Mouse (Mus musculus) layer of hippocampus, postnatal 14 days (tissue): Measurements from ENCODE around the gene Ftsj3. TPM values are rescaled to one million over a fixed set of nuclear protein-coding genes. Genes with fewer than 3 reads are reported as not detected.
"Not testable (repeated sequence)": the region's sequence is repeated elsewhere in the genome, so short reads cannot be mapped to it uniquely, and the experiment has no call there.

Experiments used
- DNase-seq, 2 experiments: peaks; one replicate each; pipeline ENCODE4 v3.0.0; 2021 to 2022; ENCODE audit warnings: low spot score in 2 of 2, mixed read lengths in 1 of 2
- total RNA-seq, 2 experiments: library from RNA; stranded (reverse); gene quantifications; 2 replicates each; pipeline ENCODE4 v1.2.3; 2021

The Ftsj3 gene
- total RNA-seq, 2 experiments from 2014 or later, result 31.0 to 36.6 TPM

DNA sequence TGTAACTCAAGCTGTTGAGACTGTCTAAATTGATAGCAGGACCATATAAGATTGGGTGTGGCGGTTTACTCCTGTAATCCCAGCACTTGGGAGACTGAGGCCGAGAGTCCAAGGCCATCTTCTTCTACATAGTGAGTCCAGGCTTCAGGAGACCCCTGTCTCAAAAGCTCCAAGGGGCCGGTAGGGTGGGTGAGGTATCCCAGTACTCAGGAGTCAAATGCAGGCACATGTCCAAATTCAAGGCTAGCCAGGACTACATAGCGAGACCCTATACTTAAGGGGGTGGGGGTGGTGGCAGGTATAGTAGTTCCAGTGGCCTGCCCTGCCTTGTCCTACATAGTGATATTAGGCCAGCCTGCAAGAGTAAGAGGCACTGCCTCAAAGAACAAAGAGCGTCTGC is 41.0 kb downstream of the Ftsj3 start:
- DNase-seq, result no peak

DNA sequence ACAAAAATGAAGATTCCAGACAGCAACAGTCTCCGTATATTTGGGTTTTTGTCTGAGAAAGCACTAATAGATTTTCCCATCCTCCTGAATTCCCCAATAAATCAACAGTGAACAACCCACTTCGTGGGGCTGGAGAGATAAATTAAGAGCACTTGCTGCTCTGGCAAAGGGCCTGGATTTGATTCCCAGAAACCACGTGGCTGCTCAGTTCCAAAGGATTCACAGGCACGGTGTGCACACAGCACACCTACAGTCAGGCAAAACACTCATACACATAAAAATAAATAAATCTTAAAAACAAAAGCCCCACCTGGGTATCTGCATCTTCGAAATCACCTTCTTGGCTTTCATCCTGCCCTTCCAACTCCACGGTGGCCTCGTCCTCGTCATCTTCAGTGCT is 43.1 kb downstream of the Ftsj3 start:
- DNase-seq, result no peak

DNA sequence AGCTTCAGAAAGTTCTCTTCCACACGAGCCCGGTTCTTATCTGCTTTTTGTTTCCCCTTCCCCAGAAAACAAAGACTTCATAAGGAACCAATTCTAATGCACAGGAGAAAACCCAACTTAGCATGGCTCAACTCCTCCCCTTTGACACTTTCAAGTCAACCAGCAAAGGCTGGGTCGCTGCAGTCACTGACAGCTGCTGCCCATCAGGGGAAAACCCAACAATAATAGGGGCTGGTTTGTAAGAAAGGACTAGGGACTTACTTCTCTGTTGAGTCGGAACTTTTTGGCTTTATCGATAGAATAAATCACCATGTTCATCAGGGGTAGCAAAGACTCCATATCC is 53.8 kb downstream of the Ftsj3 start, which contains the start of gene Strada:
Strada (minus strand) TSS at position 46 of the 343 bp plus-strand sequence.
- no peak for DNase-seq

- DNase-seq, result no peak
These were observed 54.3 kb downstream of the Ftsj3 start for GRCm38 (mm10) chr11:106201337-106202122.

GRCm38 (mm10) chr11:106200756-106201155 is 55.1 kb downstream of the Ftsj3 start:
- DNase-seq, result no peak

- not testable (repeated sequence) for DNase-seq
These were observed 55.9 kb downstream of the Ftsj3 start for GRCm38 (mm10) chr11:106199997-106200396.

Other genes with a start within 250 kb of the Ftsj3 start
- gene Kcnh6, start 248.0 kb downstream of the Ftsj3 start, total RNA-seq, result under 1 TPM; 0.60 to 0.98 TPM
- 100 to 1,000 TPM; 159 to 180 TPM for gene Dcaf7, start 219.2 kb downstream of the Ftsj3 start, total RNA-seq
- gene Taco1, start 190.0 kb downstream of the Ftsj3 start, total RNA-seq, result 10 to 100 TPM; 17.3 to 18.1 TPM
- 10 to 100 TPM; 25.5 to 29.3 TPM for gene Map3k3, start 171.5 kb downstream of the Ftsj3 start, total RNA-seq
- gene Gm10840, start 95.2 kb downstream of the Ftsj3 start, total RNA-seq, result not detected
- 100 to 1,000 TPM; 139 to 142 TPM for gene Limd2, start 95.2 kb downstream of the Ftsj3 start, total RNA-seq
- gene Strada, start 53.9 kb downstream of the Ftsj3 start, total RNA-seq, result 10 to 100 TPM; 28.7 to 34.2 TPM
- 10 to 100 TPM; 94.8 to 96.3 TPM for gene Ccdc47, start 39.7 kb downstream of the Ftsj3 start, total RNA-seq
- 10 to 100 TPM; 67.4 to 67.8 TPM for gene Ddx42, start 39.2 kb downstream of the Ftsj3 start, total RNA-seq
- 100 to 1,000 TPM; 137 to 141 TPM for gene Psmc5, start 75 bp upstream of the Ftsj3 start, total RNA-seq
- 10 to 100 TPM; 23.8 to 24.0 TPM for gene Smarcd2, start 16.9 kb upstream of the Ftsj3 start, total RNA-seq
- gene Tcam1, start 20.6 kb upstream of the Ftsj3 start, total RNA-seq, result under 1 TPM; 0.21 to 0.29 TPM
- gene Gh, start 45.8 kb upstream of the Ftsj3 start, total RNA-seq, result not detected
- gene Cd79b, start 58.7 kb upstream of the Ftsj3 start, total RNA-seq, result under 1 TPM; 0.43 to 0.67 TPM
- gene Scn4a, start 97.2 kb upstream of the Ftsj3 start, total RNA-seq, result not detected
- under 1 TPM in 1 of 2 experiments, not detected in 1; 0.74 TPM for gene Prr29, start 109.4 kb upstream of the Ftsj3 start, total RNA-seq
- gene Icam2, start 132.0 kb upstream of the Ftsj3 start, total RNA-seq, result 1 to 10 TPM; 4.5 to 5.9 TPM
- gene Ern1, start 231.8 kb upstream of the Ftsj3 start, total RNA-seq, result 10 to 100 TPM in 1 of 2 experiments, 1 to 10 TPM in 1; 9.2 to 10.2 TPM